Mouse (Mus musculus) left cerebral cortex, postnatal 36 days (tissue): ENCODE measurements around the gene Ccdc194. TPM values are rescaled to one million over a fixed set of nuclear protein-coding genes. Genes with fewer than 3 reads are reported as not detected.
"Not testable (repeated sequence)": the region's sequence is repeated elsewhere in the genome, so short reads cannot be mapped to it uniquely, and the experiment has no call there.

ENCODE experiments used
- DNase-seq, 2 experiments: peaks; one replicate each; pipeline ENCODE4 v3.0.0; 2021 to 2022; ENCODE audit warnings: low spot score in 2 of 2, mixed read lengths in 1 of 2
- intact Hi-C: fragments of 180-260 bp; cut with DNase I; formaldehyde crosslinking; loops from one replicate; pipeline ENCODE4 v1.15.1; 2025
- total RNA-seq, 2 experiments: library from RNA; stranded (reverse); gene quantifications; 2 replicates each; pipeline ENCODE4 v1.2.3; 2021

Ccdc194 gene
- total RNA-seq, 2 experiments from 2014 or later, result not detected

DNA sequence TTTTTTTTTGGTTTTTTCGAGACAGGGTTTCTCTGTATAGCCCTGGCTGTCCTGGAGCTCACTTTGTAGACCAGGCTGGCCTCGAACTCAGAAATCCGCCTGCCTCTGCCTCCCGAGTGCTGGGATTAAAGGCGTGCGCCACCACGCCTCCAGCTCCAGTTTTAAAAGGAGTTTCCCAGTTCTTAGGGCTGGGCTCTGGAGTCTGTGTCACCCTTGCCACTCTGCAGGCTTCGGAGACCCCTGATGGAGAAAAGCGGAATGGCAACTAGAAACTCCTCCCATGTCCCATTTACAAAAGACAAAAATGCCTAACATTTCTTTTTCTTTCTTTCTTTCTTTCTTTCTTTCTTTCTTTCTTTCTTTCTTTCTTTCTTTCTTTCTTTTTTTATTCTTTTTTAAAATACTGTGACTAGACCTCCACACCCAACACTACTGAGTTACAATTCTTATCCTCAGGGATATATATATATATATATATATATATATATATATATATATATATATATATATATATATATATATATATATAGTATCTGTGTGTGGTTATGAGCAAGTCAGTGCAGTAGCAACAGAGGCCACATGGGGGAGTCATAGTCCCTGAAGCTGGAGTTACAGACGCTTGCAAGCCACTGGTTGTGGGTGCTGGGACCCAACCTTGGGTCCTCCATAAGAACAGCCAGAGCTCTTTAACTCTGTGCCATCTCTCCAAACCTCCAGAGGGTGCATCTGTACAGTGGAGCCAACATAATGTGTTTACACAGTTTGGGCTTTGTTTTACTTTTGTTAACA, 6.3 kb downstream of the Ccdc194 start:
- DNase-seq, intact Hi-C loops: not testable (repeated sequence)

DNA sequence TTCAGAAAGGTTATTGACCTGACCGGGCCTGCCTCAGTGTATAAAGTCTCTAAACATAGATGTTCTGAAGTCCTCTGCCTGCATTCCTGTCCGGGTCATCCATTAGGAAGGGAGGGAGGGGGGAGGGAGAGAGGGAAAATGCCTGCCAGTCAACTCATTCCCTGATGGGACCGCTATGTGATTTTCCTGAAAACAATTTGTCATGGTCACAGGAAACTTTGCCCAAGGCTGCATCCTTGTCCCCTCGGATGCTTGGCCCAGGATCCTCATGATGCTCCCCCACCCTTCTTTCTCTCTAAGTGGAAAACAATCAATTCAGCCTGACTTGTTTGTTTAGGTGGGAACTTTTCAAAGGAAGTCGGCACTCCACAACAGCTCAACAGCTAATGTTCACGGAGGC, 8.7 kb downstream of the Ccdc194 start:
- no peak for DNase-seq
- intact Hi-C loops, result no loop called here

DNA sequence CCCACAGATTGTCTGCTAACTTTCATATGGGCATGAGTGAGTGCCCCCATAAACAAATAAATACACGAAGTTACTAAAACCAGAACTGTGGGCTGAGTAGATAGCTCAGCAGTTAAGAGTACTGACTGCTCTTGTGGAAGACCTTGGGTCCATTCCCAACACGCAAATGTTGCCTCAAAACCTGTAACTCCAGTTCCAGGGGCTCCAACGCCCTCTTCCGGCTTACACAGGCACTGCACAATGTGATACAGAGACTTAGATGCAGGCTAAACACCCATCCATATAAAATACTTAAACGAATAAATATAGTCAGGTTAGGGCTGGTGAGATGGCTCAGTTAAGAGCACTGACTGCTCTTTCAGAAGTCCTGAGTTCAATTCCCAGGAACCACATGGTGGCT, 10.5 kb downstream of the Ccdc194 start:
- intact Hi-C loops, result no loop called here
- no peak for DNase-seq

DNA sequence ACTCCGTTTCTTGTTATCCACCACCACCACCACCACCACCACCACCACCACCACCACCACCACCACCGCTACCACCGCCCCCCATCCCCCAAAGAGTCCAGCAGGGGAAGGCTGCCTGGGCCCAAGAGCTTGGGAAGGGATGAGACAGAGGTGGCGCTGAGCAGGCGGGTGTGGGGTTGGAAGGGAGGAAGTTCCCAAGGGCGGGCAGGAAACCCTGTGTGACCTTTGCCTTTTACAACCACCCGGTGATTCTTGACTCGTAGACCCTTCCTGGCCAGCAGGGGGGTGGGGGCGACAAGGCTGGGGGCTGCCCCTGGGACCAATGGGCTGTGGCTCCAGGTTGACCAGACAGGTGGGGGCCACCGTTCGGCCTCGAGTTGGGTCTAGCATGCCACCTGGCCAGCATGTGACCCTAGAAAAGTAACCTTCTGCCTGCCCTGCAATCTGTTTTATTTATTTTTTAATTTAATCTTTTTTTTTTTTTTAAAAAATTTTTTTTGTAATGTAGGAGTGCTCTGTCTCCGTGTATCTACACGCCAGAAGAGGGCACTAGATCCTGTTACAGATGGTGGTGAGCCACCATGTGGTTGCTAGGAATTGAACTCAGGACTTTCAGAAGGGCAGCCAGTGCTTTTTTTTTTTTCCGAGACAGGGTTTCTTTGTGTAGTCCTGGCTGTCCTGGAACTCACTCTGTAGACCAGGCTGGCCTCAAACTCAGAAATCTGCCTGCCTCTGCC, 12.3 kb downstream of the Ccdc194 start:
- intact Hi-C loops, result no loop called here

DNA sequence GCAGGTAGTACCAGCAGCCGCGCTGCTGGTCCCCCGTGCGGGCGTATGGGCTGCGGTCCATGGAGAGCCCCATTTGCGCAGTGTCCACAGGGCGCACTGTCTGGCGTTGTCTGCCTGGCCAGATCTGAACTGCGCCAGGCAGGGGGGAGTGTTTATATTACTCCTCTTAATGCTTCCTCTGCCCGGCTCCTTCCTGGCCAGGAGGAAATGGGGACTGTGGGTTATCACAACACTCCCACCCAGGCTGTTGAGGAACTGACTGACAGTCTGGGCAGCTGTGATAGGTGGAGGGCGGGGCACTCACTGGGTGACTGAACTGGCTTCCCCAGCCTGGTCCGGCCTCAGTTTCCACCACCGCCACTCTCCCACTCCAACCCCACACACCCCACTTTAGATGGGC, 13.9 kb downstream of the Ccdc194 start, which contains the start of gene Plvap:
Gene Plvap (minus strand): TSS at position 109 of the 400 bp plus-strand sequence.
- intact Hi-C loops, result no loop called here
- DNase-seq, result no peak

More for the DNA sequence above, 12.3 kb downstream of the Ccdc194 start:
- no peak for DNase-seq

DNA sequence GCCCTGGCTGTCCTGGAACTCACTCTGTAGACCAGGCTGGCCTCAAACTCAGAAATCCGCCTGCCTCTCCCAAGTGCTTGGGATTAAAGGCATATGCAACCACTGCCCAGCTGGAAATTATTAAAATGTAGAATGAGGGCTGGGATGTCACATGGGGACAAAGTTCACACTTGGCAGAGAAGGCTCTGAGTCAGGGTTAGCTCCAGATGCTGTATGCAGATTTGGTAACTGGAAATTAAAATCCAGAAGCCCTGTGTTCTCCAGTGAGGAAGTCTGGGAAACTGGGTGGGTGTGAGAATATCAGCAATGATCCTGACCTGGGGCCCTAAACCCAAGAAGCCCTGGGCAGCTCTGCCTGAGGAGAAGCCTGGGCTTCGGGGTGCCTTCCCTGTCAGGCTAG, 16.2 kb downstream of the Ccdc194 start:
- intact Hi-C loops, result no loop called here
- DNase-seq, result no peak

DNA sequence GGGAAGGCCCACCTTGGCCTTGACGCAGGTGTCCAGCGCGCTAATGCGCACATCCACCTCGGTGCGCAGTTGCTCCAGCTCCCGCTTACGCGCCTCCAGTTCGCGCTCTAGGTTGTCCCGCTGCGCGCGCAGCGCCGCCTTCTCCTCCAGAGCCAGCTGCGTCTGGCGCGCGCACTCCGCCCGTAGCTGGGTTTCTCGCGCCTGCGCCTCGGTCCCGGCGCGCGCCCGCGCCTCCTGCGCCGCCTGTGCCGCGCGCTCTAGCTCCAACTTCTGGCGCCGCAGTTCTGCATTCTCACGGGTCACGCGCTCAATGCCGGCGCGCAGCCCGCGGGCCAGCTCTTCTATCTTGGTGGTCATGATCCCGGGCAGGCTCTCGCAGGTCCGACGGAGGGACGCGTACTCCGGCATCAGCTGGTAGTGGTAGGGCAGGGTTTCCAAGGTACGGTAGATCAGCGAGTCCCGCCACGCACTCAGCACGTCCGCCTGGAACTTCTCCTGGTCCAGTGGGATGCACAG, 17.9 kb downstream of the Ccdc194 start:
- intact Hi-C loops, result loop anchor here (1.0 kb wide), 1 partner anchor 19 kb away; the partner anchor contains the start of gene Gtpbp3
- DNase-seq, result peak; percentile 80 to 86

DNA sequence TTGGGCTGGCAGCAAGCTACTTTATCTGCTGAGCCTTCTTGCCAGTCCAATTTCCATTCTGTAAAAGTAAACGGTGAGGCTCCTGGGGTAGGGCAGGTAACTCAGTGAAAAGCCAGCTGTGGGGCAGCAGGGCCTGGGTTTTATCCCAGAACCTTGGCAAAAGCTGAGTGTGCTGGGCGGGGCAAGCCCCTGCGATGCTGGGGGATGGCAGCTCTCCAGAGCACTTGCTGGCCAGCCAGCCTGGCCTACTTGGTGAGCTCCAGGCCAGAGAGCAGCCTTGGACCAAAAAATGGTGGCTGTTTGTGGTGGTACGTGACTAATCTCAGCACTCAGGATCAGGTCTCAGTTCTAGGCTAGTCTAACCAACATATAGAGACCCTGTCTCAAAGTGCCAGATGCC, 19.5 kb downstream of the Ccdc194 start:
- intact Hi-C loops, result no loop called here
- DNase-seq, result no peak

DNA sequence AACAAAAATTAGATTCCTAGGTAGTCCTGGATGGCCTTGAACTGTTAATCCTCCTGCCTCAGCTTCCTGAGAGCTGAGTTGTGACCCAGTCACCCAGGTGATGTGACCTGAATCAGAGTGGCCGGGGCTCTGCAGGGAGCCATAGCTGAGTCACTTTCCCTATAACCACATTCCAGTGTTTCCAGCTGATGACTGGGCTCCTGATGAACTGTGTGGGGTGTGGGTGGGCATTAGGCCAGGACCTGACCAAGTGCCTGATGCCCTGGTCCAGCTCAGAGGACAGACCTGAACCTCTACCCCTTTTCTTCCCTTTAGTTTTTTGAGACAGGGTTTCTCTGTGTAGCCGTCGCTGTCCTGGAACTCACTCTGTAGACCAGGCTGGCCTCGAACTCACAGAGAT, 20.2 kb downstream of the Ccdc194 start:
- intact Hi-C loops, result no loop called here
- no peak for DNase-seq

DNA sequence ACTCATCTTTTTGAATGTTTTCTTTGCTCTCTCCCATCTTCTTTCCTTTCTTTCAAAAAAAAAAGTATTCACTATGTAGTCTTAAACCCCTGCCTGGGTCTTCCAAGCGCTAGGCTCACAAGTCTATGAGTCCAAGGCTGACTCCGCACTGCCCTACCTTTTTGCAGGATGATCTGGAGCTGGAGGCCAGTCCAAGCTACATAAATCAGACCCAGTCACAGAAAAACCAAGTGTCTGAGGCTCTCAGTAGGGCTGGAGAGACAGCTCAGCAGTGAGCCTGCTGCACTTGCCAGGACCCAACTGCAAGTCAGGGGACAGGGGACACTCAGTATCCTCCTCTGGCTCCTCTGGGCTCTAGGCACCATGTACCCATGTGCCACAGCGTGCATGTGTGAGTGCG, 21.2 kb downstream of the Ccdc194 start:
- intact Hi-C loops, result no loop called here
- no peak for DNase-seq

DNA sequence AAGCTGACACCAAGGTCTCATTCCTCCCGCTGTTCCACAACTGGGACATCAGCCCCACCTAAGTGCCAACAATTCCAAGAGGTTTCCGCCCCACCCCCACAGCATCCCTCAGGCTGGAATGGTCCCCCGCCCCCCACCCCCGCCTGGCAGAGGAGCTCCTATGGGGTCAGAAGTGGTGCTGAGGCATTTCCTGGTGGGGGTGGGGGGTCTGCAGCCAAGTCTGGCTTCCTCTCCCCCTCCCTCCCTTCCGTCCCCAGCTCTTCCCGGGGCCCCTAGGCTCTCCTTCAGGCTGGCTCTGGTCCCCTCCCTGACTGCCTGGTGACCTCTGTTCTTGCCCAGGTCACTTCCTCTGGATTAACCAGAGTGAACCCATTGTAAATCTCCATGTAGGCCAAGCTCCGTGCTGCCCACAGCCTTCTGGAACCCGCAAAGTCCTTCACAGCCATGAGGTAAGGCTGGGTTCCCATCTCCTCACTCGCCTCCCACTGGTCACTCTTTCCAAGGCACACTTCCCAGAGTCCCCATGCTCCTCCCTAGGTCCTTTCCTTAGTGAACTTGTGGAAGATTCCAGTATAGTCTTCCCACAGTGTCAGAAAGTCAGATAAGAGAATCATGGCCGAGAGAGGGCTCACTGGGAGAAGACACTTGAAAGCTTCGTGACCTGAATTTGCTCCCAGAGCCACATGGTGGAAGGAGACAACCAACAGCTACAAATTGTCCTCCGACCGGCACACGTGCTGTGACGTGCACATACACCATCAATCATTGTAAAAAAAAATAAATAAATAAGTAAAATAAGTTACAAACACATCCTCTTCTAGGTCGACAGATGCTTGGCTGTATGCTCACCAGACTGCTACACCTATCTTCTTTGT, 26.5 kb downstream of the Ccdc194 start:
- intact Hi-C loops, result loop anchor here (5.0 kb wide), 1 partner anchor 33 kb away; no protein-coding TSS in a partner anchor
- DNase-seq, result no peak

DNA sequence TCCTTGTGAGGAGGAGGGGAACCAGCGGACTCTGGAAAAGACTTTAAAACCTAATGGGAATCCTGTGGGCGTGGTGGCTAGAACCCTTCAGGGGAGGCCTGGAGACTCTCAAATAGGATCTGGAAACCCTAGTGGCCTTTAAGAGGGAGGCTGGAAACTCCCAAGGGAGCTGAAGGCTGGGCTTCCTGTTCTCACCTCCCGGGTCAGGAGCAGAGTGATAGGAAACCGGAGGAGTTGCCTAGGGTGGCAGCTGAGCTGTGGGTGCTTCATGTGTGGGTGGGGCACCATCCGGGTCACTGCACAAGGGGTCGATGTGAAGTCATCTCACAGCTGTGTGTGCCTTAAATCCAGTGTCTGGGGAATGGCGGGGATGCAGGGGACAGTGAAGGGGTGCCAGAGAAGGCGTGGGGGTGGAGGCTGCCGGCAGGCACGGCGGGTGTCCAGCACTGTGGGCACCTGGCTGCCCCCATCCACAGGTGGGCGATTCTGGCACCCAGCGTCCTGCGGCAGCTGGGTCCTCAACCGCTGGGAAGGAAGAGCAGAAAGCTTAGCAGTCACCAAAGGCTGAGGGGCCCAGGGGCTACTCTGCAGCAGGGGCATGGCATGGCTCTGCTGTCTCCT, 27.5 kb downstream of the Ccdc194 start:
- no peak for DNase-seq
- intact Hi-C loops, result loop anchor here (5.0 kb wide), 1 partner anchor 34 kb away; no protein-coding TSS in a partner anchor

DNA sequence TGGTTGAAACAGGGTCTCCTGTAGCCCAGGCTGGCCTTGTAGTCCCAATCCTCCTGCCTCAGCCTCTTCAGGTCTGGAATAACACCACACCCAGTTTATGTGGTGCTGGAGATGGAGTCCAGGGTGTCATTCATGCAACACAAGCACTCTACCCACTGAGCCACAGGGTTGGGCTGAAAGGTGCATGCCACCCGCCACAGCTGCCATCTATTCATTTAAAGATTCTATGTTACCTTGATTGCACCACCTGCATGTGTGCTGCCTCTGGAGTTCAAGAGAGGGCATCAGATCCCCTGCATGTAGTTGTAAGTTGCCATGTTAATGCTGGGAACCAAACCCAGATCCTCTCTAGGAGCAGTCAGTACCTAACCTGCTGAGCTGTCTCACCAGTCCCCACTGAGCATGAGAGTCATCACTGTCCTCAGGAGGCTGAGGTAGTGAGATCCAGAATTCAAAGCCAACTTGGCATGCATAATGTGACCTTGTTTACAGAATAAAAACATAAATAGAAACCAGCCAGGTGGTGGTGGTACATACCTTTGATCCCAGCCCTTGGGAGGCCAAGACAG, 28.4 kb downstream of the Ccdc194 start:
- intact Hi-C loops, result loop anchor here (5.0 kb wide), 1 partner anchor 35 kb away; no protein-coding TSS in a partner anchor
- no peak for DNase-seq

DNA sequence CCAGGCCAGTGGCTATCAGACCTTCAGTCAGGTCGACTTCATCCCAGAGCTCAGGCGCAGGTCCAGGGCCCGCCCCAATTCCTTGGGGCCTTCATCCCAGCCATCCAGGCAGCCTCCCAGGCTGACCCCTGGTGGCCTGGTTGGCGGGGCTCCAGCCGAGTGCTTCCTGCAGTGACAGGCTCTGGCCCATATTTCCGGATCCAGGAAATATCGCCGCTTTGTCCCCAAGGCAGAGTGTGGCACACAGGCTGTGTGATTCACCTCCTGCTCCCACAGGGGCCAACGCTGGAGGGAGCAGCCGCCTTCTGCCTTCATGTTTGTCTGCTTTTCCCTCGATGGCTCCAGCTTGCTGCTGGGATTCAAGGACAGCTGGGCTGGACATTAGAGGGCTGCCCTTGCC, 29.0 kb downstream of the Ccdc194 start:
- DNase-seq, result peak in 1 of 2 experiments; percentile 37
- intact Hi-C loops, result loop anchor here (5.0 kb wide), 1 partner anchor 36 kb away; no protein-coding TSS in a partner anchor

DNA sequence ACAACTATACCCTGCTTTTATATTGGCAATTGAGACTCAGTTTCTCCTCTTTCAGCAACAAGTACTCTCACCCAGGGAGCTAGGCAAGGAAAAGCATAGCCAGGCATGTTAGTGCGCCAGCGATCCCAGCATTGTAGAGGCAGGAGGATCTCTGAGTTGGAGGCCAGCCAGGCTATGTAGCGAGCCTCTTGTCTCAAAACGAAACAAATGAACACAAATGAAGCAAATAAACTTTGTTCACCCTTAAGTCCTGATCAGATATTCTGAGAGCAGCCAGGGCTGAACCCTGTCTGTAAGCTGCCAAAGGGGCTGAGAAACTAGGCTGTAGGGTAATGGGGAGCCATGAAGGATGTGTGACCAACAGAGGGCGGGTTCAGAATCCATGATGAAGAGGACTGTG, 29.7 kb downstream of the Ccdc194 start:
- DNase-seq, result no peak
- intact Hi-C loops, result loop anchor here (2.0 to 5.0 kb wide), 2 partner anchors 25 to 36 kb away; no protein-coding TSS in a partner anchor

DNA sequence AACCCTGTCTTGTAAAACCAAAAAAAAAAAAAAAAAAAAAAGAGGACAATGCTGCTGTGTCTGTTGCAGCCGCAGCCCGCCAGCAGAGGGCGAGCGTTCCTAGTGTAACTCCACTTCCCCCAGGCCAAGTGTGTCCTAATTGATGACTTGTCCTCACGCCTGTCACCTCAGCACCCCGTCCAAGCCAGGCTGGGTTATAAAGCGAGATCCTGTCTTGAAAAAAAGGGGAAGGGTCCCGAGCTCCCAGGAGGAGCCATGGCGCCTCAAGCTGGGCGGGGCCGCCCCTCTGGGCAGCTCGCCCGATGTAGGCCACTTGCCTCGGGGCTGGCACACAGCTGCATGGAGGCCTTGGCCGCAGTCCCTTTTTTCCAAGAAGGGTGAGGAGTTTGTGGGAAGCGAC, 30.5 kb downstream of the Ccdc194 start:
- intact Hi-C loops, result loop anchor here (2.0 to 5.0 kb wide), 2 partner anchors 26 to 37 kb away; no protein-coding TSS in a partner anchor

DNA sequence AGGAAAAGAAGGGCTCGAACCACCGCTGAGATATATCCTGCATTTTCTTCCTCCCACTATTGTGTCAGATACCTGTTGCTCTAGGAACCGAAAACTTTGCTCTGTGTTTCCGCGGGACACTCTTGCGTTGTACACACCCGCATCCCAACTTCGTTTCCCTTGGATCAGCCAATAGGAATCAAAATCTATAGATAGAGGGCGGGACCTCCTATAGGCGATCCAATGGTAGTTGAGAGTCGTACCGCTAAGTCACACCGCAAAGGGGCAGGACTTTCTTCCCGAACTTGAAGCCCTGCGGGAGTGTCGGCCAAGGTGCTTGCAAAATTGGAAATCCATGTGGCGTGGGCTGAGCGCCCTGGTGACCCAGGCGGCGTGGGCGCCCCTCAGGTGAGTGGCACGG, 37.1 kb downstream of the Ccdc194 start:
- intact Hi-C loops, result loop anchor here (1.0 kb wide), 1 partner anchor 19 kb away; no protein-coding TSS in a partner anchor
- peak; percentile 78 to 88 for DNase-seq

More for the DNA sequence above, 30.5 kb downstream of the Ccdc194 start:
- DNase-seq, result peak; percentile 70 to 75

DNA sequence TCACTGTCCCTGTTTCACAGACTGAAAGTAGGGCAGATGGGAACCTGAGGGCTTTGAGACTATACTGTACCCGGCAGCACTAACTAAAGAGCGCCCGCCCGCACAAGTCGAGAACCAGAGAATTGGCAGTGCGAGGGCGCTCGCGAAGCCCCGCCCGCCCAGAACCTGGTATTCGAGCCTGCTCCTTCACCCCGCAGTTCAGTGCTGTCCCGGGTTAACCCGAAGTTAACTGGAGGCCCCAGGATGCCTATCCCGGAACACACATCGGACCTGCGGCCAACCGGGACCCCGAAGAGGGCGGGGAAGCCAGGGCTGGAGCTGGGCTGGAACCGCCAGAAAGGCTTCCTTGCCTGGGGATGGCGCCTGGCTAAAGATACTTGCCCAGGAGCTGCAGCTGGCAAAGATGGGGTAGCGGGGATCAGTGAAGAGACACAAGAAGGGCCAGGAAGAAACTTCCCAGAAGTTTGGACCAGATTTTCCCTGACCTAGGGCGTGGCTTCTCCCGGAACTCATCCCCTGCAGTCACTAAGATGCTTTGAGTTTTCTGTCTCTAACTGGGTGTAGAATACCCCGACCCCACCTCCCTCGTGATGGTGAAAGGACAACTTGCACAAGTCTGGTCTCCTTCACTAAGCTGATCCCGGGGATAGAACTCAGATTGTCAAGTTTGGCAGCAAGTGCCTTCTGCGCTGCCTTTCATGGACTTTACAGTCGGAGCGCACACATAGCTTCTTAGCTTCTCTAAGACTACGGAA, 37.6 kb downstream of the Ccdc194 start, which contains the start of gene Gtpbp3:
Gene Gtpbp3 (plus strand): TSS at position 413 of the 755 bp plus-strand sequence.
- intact Hi-C loops, result loop anchor here (1.0 kb wide), 1 partner anchor 19 kb away; no protein-coding TSS in a partner anchor
- peak; percentile 78 to 81 for DNase-seq
